Mouse (Mus musculus): ENCODE data around the gene Igf2bp1. TPM values are rescaled to one million over a fixed set of nuclear protein-coding genes. Genes with fewer than 3 reads are reported as not detected.
"Not testable (repeated sequence)": the region's sequence is repeated elsewhere in the genome, so short reads cannot be mapped to it uniquely, and the experiment has no call there.

Igf2bp1 gene
- polyA plus RNA-seq, 1 experiment from 2014 or later, result 1.2 TPM

- DNase-seq (ENCODE audit: low read depth, low spot score), result no peak
- no peak for ATAC-seq
- no peaks in the 10 kb centered on the region for H3K27me3 ChIP-seq
- ChIA-PET CTCF (no interaction called here), POLR2A (no interaction called here)
- in situ Hi-C loops (cut with MboI; ENCODE audit: low pct_unique_long_range_greater_than_20kb), result no loop called here
- TF ChIP-seq CTCF (IDR thresholded peaks at IDR 0.05), result no peak
Observed at GRCm38 (mm10) chr11:95963304-95963703, 42.4 kb downstream of the Igf2bp1 start.

DNA sequence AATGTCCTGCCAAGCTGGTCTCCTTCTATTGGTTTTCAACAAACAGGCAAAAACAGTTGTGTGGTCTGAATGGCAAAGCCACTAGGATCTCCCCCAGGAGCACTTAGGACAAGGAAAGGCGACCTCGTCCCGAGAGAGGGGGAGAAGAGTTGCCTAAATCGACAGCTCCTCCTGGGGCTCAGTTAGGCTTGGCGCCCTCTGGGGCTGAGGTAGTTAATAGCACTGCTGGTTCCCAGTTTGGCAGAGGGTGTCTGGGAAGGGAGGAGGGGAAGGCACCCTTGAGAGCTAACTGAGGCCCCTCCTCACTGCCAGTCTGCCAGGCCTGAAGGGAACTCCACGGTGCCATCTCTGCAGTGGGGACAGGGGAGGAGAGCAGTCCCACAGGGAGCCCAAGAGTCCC lies 46.6 kb downstream of the Igf2bp1 start:
- ATAC-seq, result no peak
- ChIA-PET CTCF (interaction anchor here (1.2 kb wide), 1 partner anchor 10 kb away, joined by 4 read pairs; no protein-coding TSS in a partner anchor), POLR2A (no interaction called here)
- TF ChIP-seq CTCF (IDR thresholded peaks at IDR 0.05), result no peak
- no peak for DNase-seq (ENCODE audit: low read depth, low spot score)
- in situ Hi-C loops (cut with MboI; ENCODE audit: low pct_unique_long_range_greater_than_20kb), result no loop called here
- H3K27me3 ChIP-seq, result no peaks in the 10 kb centered on the region

DNA sequence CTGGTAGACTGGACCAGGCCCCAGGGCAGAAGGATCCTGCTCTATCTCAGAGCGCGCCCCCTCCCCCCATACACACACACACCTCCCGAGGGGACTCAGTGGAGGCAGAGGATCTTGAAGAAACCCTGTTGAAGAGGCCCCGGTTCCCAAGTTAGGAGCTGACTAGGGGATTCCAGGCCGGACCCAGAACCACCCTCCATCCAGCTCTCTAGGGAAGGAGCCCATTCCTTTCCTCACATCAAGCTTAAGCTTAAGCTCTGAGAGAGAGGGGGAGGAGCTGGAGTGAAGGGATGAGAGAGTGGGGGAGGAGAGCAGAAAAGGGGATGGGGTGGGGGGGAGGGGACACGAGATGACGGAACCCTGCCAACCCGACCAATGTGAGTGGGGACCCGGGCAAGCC lies 47.5 kb downstream of the Igf2bp1 start:
- in situ Hi-C loops (cut with MboI; ENCODE audit: low pct_unique_long_range_greater_than_20kb), result no loop called here
- CTCF ChIA-PET, result no interaction called here
- no peak for TF ChIP-seq CTCF (IDR thresholded peaks at IDR 0.05)
- no peaks in the 10 kb centered on the region for H3K27me3 ChIP-seq
- no peak for DNase-seq (ENCODE audit: low read depth, low spot score)
- ATAC-seq, result no peak
- POLR2A ChIA-PET, result no interaction called here

DNA sequence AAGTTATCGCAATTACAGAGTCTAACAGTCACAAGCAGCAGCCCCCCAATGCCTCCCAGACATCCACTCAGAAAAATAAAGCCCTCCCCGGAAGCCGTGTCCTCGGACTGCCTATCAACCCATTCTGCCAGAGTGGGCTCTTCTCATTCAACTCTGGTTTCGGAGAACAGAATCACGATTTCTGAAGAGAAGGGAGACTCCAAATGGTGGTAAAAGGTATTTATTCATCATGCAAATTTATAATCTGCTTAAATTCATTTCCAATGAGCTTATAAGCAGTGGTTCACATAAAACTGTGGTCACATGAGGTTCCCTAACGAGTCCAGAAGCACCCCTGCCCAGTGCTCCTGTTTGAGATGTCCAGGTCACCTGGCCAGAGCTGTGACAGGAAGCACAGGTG lies 48.3 kb downstream of the Igf2bp1 start:
- no peaks in the 10 kb centered on the region for H3K27me3 ChIP-seq
- no peak for DNase-seq (ENCODE audit: low read depth, low spot score)
- no peak for TF ChIP-seq CTCF (IDR thresholded peaks at IDR 0.05)
- POLR2A ChIA-PET, result interaction anchor here (1.2 kb wide), 1 partner anchor 11 kb away, joined by 4 read pairs; no protein-coding TSS in a partner anchor
- CTCF ChIA-PET, result no interaction called here
- no peak for ATAC-seq
- in situ Hi-C loops (cut with MboI; ENCODE audit: low pct_unique_long_range_greater_than_20kb), result no loop called here

DNA sequence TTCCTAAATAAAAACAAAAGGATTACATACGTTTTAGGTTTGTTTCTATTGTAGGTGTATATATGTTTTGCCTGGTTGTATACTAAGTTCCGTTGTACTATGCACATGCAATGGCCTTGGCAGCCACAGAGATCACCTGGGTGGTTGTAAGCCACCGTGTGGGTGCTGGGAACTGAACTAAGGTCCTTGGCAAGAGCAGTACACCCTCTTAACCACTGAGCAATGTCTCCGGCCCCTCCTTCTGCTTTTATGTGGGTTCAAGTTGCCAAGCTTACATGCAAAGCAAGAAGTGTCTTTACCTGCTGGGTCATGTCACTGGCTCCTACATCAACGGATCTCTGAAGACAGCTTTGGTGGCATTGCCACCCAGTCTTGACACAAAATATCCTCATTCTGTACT lies 52.4 kb downstream of the Igf2bp1 start:
- DNase-seq (ENCODE audit: low read depth, low spot score) (no peak), ATAC-seq (no peak)
- H3K27me3 ChIP-seq, result no peaks in the 10 kb centered on the region
- in situ Hi-C loops (cut with MboI; ENCODE audit: low pct_unique_long_range_greater_than_20kb), result no loop called here
- ChIA-PET CTCF (no interaction called here), POLR2A (interaction anchor here (1.2 kb wide), 1 partner anchor 62 kb away, joined by 3 read pairs; no protein-coding TSS in a partner anchor)
- no peak for TF ChIP-seq CTCF (IDR thresholded peaks at IDR 0.05)

GRCm38 (mm10) chr11:95945838-95946472 lies 59.8 kb downstream of the Igf2bp1 start:
- no peak for TF ChIP-seq CTCF (IDR thresholded peaks at IDR 0.05)

GRCm38 (mm10) chr11:95939828-95940507 lies 65.8 kb downstream of the Igf2bp1 start:
- no peak for ATAC-seq
- H3K27me3 ChIP-seq, result no peaks in the 10 kb centered on the region
- DNase-seq (ENCODE audit: low read depth, low spot score), result no peak
- in situ Hi-C loops (cut with MboI; ENCODE audit: low pct_unique_long_range_greater_than_20kb), result no loop called here
- CTCF ChIA-PET, result no interaction called here
- POLR2A ChIA-PET, result no interaction called here
- peak; percentile 43 for TF ChIP-seq CTCF (IDR thresholded peaks at IDR 0.05)

More at GRCm38 (mm10) chr11:95945838-95946472, 59.8 kb downstream of the Igf2bp1 start:
- CTCF ChIA-PET, result no interaction called here
- POLR2A ChIA-PET, result interaction anchor here (0.7 kb wide), 1 partner anchor 11 kb away, joined by 4 read pairs; no protein-coding TSS in a partner anchor
- no peak for DNase-seq (ENCODE audit: low read depth, low spot score)
- in situ Hi-C loops (cut with MboI; ENCODE audit: low pct_unique_long_range_greater_than_20kb), result no loop called here
- no peaks in the 10 kb centered on the region for H3K27me3 ChIP-seq
- ATAC-seq, result no peak

GRCm38 (mm10) chr11:95936409-95936808 lies 69.3 kb downstream of the Igf2bp1 start:
- no peak for TF ChIP-seq CTCF (IDR thresholded peaks at IDR 0.05)
- H3K27me3 ChIP-seq, result no peaks in the 10 kb centered on the region
- peak; percentile 56 for DNase-seq (ENCODE audit: low read depth, low spot score)
- ChIA-PET CTCF (no interaction called here), POLR2A (no interaction called here)
- in situ Hi-C loops (cut with MboI; ENCODE audit: low pct_unique_long_range_greater_than_20kb), result no loop called here
- ATAC-seq, result peak; percentile 84

DNA sequence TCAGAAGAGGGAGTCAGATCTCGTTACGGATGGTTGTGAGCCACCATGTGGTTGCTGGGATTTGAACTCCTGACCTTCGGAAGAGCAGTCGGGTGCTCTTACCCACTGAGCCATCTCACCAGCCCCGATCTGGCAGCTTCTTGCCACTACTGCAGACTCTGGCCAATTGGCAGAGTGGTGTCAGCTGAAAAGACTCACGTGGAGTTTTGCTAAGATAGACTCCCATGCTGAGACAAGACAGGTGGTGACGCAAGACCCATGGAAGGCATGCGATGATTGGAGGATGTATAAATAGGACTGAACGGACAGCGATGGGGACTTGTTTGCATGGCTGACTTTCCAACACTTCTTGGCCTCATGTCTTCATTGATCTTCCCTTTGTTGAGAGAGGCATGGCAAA lies 73.6 kb downstream of the Igf2bp1 start:
- ATAC-seq; DNase-seq (ENCODE audit: low read depth, low spot score); in situ Hi-C loops (cut with MboI; ENCODE audit: low pct_unique_long_range_greater_than_20kb); H3K27me3 ChIP-seq; POLR2A ChIA-PET; CTCF ChIA-PET: not testable (repeated sequence)

- ChIA-PET CTCF (no interaction called here), POLR2A (no interaction called here)
- peak; percentile 50 for TF ChIP-seq CTCF (IDR thresholded peaks at IDR 0.05)
- ATAC-seq, result no peak
- DNase-seq (ENCODE audit: low read depth, low spot score), result no peak
- in situ Hi-C loops (cut with MboI; ENCODE audit: low pct_unique_long_range_greater_than_20kb), result no loop called here
- peaks cover 15% of the 10 kb centered on the region for H3K27me3 ChIP-seq
Observed at GRCm38 (mm10) chr11:95926398-95926797, 79.3 kb downstream of the Igf2bp1 start.

GRCm38 (mm10) chr11:95925976-95926375 lies 79.8 kb downstream of the Igf2bp1 start:
- ATAC-seq (no peak), DNase-seq (ENCODE audit: low read depth, low spot score) (no peak)
- POLR2A ChIA-PET, result no interaction called here
- TF ChIP-seq CTCF (IDR thresholded peaks at IDR 0.05), result no peak
- H3K27me3 ChIP-seq, result peaks cover 15% of the 10 kb centered on the region
- CTCF ChIA-PET, result no interaction called here
- in situ Hi-C loops (cut with MboI; ENCODE audit: low pct_unique_long_range_greater_than_20kb), result no loop called here

Data from Patski (cell line).